Mouse (Mus musculus): ENCODE measurements around the gene Ccnc. TPM values are rescaled to one million over a fixed set of nuclear protein-coding genes. Genes with fewer than 3 reads are reported as not detected.

Ccnc gene
- polyA plus RNA-seq, 1 experiment from 2014 or later, result 18.3 TPM

Other genes with a start within 250 kb of the Ccnc start
- gene Prdm13, start 41.7 kb upstream of the Ccnc start, polyA plus RNA-seq (2018), result not detected in 3 replicates
- 11.5 to 13.5 TPM (median 11.8 TPM) in 3 replicates for gene Usp45, start 39.5 kb downstream of the Ccnc start, polyA plus RNA-seq (2018)
- 17.1 to 36.6 TPM (median 27.0 TPM) in 3 replicates for gene Tstd3, start 39.5 kb downstream of the Ccnc start, polyA plus RNA-seq (2018)
- gene Pnisr, start 119.9 kb downstream of the Ccnc start, polyA plus RNA-seq (2018), result 30.7 to 78.7 TPM (median 47.5 TPM) in 3 replicates
- gene Coq3, start 152.0 kb downstream of the Ccnc start, polyA plus RNA-seq (2018), result 5.3 to 9.8 TPM (median 7.6 TPM) in 3 replicates
- not detected in 3 replicates for gene Faxc, start 203.6 kb downstream of the Ccnc start, polyA plus RNA-seq (2018)

Measured in macrophage (primary cell).